Mouse (Mus musculus): ENCODE data around the gene Noto. TPM values are rescaled to one million over a fixed set of nuclear protein-coding genes. Genes with fewer than 3 reads are reported as not detected.
A peak's percentile ranks its signal among the peaks of the same experiment; 100 is the strongest.

The Noto gene
- polyA plus RNA-seq, 1 experiment from 2014 or later: not detected

- ATAC-seq (ENCODE audit: insufficient read depth, low FRiP score, low TSS enrichment): peak; percentile 90
- under 1% methylated on average over 54 of the region's 54 CpGs for WGBS
- Histone ChIP-seq H3K4me1 (ENCODE audit: control insufficient read depth, insufficient read depth, low read length) (peaks cover 18% of the 10 kb centered on the region), H3K9ac (ENCODE audit: low read length) (peak within 1 kb of the TSS; percentile 96), H3K4me3 (ENCODE audit: low read depth, low read length) (peak within 1 kb of the TSS; percentile 90), H3K27me3 (ENCODE audit: control insufficient read depth, insufficient read depth, low read length) (no peaks in the 10 kb centered on the region), H3K4me2 (ENCODE audit: low read depth) (peak within 1 kb of the TSS; percentile 89), H3K36me3 (ENCODE audit: control insufficient read depth, insufficient read depth, low read length) (no peaks in the 10 kb centered on the region), H3K27ac (ENCODE audit: low read depth, low read length) (peak within 1 kb of the TSS; percentile 93), H3K9me3 (ENCODE audit: control insufficient read depth, low read length) (no peaks in the 10 kb centered on the region)
- peak; percentile 98 for DNase-seq (ENCODE audit: low spot score)
These were observed 28.2 kb downstream of the Noto start, which contains the start of gene Pradc1 for GRCm38 (mm10) chr6:85451664-85452410. TSS of gene Pradc1 (minus strand) at chr6:85451970.

- Histone ChIP-seq H3K4me2 (ENCODE audit: low read depth) (peak overlapping the region; percentile 89), H3K27ac (ENCODE audit: low read depth, low read length) (peak overlapping the region; percentile 93), H3K9ac (ENCODE audit: low read length) (peak overlapping the region; percentile 96), H3K9me3 (ENCODE audit: control insufficient read depth, low read length) (no peaks in the 10 kb centered on the region), H3K4me3 (ENCODE audit: low read depth, low read length) (peak overlapping the region; percentile 90), H3K4me1 (ENCODE audit: control insufficient read depth, insufficient read depth, low read length) (peaks cover 18% of the 10 kb centered on the region), H3K27me3 (ENCODE audit: control insufficient read depth, insufficient read depth, low read length) (no peaks in the 10 kb centered on the region), H3K36me3 (ENCODE audit: control insufficient read depth, insufficient read depth, low read length) (no peaks in the 10 kb centered on the region)
- under 1% methylated on average over 15 of the region's 15 CpGs for WGBS
- DNase-seq (ENCODE audit: low spot score) (no peak), ATAC-seq (ENCODE audit: insufficient read depth, low FRiP score, low TSS enrichment) (no peak)
These were observed 28.7 kb downstream of the Noto start for GRCm38 (mm10) chr6:85452411-85452665.

GRCm38 (mm10) chr6:85452816-85453215 is 29.1 kb downstream of the Noto start:
- H3K9me3 ChIP-seq (ENCODE audit: control insufficient read depth, low read length): no peaks in the 10 kb centered on the region
- no peak for ATAC-seq (ENCODE audit: insufficient read depth, low FRiP score, low TSS enrichment)
- H3K27ac ChIP-seq (ENCODE audit: low read depth, low read length): 0 out of 2 replicates have a peak overlapping the region, but pooled peaks have one; percentile 93
- no peaks in the 10 kb centered on the region for H3K36me3 ChIP-seq (ENCODE audit: control insufficient read depth, insufficient read depth, low read length)
- H3K9ac ChIP-seq (ENCODE audit: low read length): peak overlapping the region; percentile 96
- peak overlapping the region; percentile 90 for H3K4me3 ChIP-seq (ENCODE audit: low read depth, low read length)
- peaks cover 18% of the 10 kb centered on the region for H3K4me1 ChIP-seq (ENCODE audit: control insufficient read depth, insufficient read depth, low read length)
- no peak for DNase-seq (ENCODE audit: low spot score)
- no peaks in the 10 kb centered on the region for H3K27me3 ChIP-seq (ENCODE audit: control insufficient read depth, insufficient read depth, low read length)
- H3K4me2 ChIP-seq (ENCODE audit: low read depth): peak overlapping the region; percentile 89
- 19% methylated on average over 7 of the region's 7 CpGs for WGBS

GRCm38 (mm10) chr6:85459621-85460020 is 35.9 kb downstream of the Noto start:
- Histone ChIP-seq H3K9me3 (ENCODE audit: control insufficient read depth, low read length) (no peaks in the 10 kb centered on the region), H3K4me3 (ENCODE audit: low read depth, low read length) (no peak overlapping the region), H3K4me1 (ENCODE audit: control insufficient read depth, insufficient read depth, low read length) (no peaks in the 10 kb centered on the region), H3K9ac (ENCODE audit: low read length) (no peak overlapping the region), H3K4me2 (ENCODE audit: low read depth) (no peak overlapping the region), H3K36me3 (ENCODE audit: control insufficient read depth, insufficient read depth, low read length) (peaks cover 25% of the 10 kb centered on the region), H3K27me3 (ENCODE audit: control insufficient read depth, insufficient read depth, low read length) (no peaks in the 10 kb centered on the region), H3K27ac (ENCODE audit: low read depth, low read length) (no peak overlapping the region)
- DNase-seq (ENCODE audit: low spot score) (no peak), ATAC-seq (ENCODE audit: insufficient read depth, low FRiP score, low TSS enrichment) (no peak)
- WGBS: 88% methylated on average over 2 of the region's 2 CpGs

- Histone ChIP-seq H3K4me3 (ENCODE audit: low read depth, low read length) (no peak overlapping the region), H3K9me3 (ENCODE audit: control insufficient read depth, low read length) (no peaks in the 10 kb centered on the region), H3K27me3 (ENCODE audit: control insufficient read depth, insufficient read depth, low read length) (no peaks in the 10 kb centered on the region), H3K9ac (ENCODE audit: low read length) (no peak overlapping the region), H3K36me3 (ENCODE audit: control insufficient read depth, insufficient read depth, low read length) (peaks cover 39% of the 10 kb centered on the region), H3K4me1 (ENCODE audit: control insufficient read depth, insufficient read depth, low read length) (no peaks in the 10 kb centered on the region), H3K4me2 (ENCODE audit: low read depth) (no peak overlapping the region), H3K27ac (ENCODE audit: low read depth, low read length) (no peak overlapping the region)
- no peak for ATAC-seq (ENCODE audit: insufficient read depth, low FRiP score, low TSS enrichment)
- DNase-seq (ENCODE audit: low spot score): no peak
These were observed 41.7 kb downstream of the Noto start for GRCm38 (mm10) chr6:85465381-85465780.

- no peaks in the 10 kb centered on the region for H3K27me3 ChIP-seq (ENCODE audit: control insufficient read depth, insufficient read depth, low read length)
- DNase-seq (ENCODE audit: low spot score) (no peak), ATAC-seq (ENCODE audit: insufficient read depth, low FRiP score, low TSS enrichment) (no peak)
- WGBS: 80% methylated on average over 5 of the region's 5 CpGs
- no peaks in the 10 kb centered on the region for H3K4me1 ChIP-seq (ENCODE audit: control insufficient read depth, insufficient read depth, low read length)
- no peak overlapping the region for H3K4me3 ChIP-seq (ENCODE audit: low read depth, low read length)
- no peak overlapping the region for H3K4me2 ChIP-seq (ENCODE audit: low read depth)
- peaks cover 20% of the 10 kb centered on the region for H3K36me3 ChIP-seq (ENCODE audit: control insufficient read depth, insufficient read depth, low read length)
- 0 out of 2 replicates have a peak overlapping the region, but pooled peaks have one; percentile 10 for H3K27ac ChIP-seq (ENCODE audit: low read depth, low read length)
- H3K9ac ChIP-seq (ENCODE audit: low read length): no peak overlapping the region
- no peaks in the 10 kb centered on the region for H3K9me3 ChIP-seq (ENCODE audit: control insufficient read depth, low read length)
These were observed 46.2 kb downstream of the Noto start for GRCm38 (mm10) chr6:85469660-85470430.

GRCm38 (mm10) chr6:85471962-85472361 is 48.3 kb downstream of the Noto start:
- Histone ChIP-seq H3K4me3 (ENCODE audit: low read depth, low read length) (no peak overlapping the region), H3K4me1 (ENCODE audit: control insufficient read depth, insufficient read depth, low read length) (no peaks in the 10 kb centered on the region), H3K36me3 (ENCODE audit: control insufficient read depth, insufficient read depth, low read length) (peaks cover 7% of the 10 kb centered on the region), H3K9ac (ENCODE audit: low read length) (no peak overlapping the region), H3K27ac (ENCODE audit: low read depth, low read length) (no peak overlapping the region), H3K4me2 (ENCODE audit: low read depth) (no peak overlapping the region), H3K27me3 (ENCODE audit: control insufficient read depth, insufficient read depth, low read length) (no peaks in the 10 kb centered on the region), H3K9me3 (ENCODE audit: control insufficient read depth, low read length) (no peaks in the 10 kb centered on the region)
- ATAC-seq (ENCODE audit: insufficient read depth, low FRiP score, low TSS enrichment): no peak
- DNase-seq (ENCODE audit: low spot score): no peak
- 73% methylated on average over 8 of the region's 8 CpGs for WGBS

GRCm38 (mm10) chr6:85472542-85472941 is 48.9 kb downstream of the Noto start:
- 51% methylated on average over 5 of the region's 5 CpGs for whole genome bisulfite sequencing
- no peaks in the 10 kb centered on the region for H3K9me3 ChIP-seq (ENCODE audit: control insufficient read depth, low read length)
- H3K4me2 ChIP-seq (ENCODE audit: low read depth): no peak overlapping the region
- no peak overlapping the region for H3K9ac ChIP-seq (ENCODE audit: low read length)
- H3K4me3 ChIP-seq (ENCODE audit: low read depth, low read length): no peak overlapping the region
- no peak for ATAC-seq (ENCODE audit: insufficient read depth, low FRiP score, low TSS enrichment)
- DNase-seq (ENCODE audit: low spot score): no peak
- no peaks in the 10 kb centered on the region for H3K4me1 ChIP-seq (ENCODE audit: control insufficient read depth, insufficient read depth, low read length)
- H3K27me3 ChIP-seq (ENCODE audit: control insufficient read depth, insufficient read depth, low read length): 0 out of 2 replicates have a peak, but pooled peaks cover under 1% of the 10 kb centered on the region
- peaks cover 4% of the 10 kb centered on the region for H3K36me3 ChIP-seq (ENCODE audit: control insufficient read depth, insufficient read depth, low read length)
- no peak overlapping the region for H3K27ac ChIP-seq (ENCODE audit: low read depth, low read length)

All from neural tube, embryonic 11.5 days (tissue).